Mouse (Mus musculus) liver, embryonic 11.5 days (tissue): Measurements from ENCODE around the gene Kmt5c. TPM values are rescaled to one million over a fixed set of nuclear protein-coding genes. Genes with fewer than 3 reads are reported as not detected.

Experiments
- ATAC-seq: fragments of 200-750 bp; cut with Nextera tagmentation; replicated peaks from 2 replicates; pipeline ENCODE4 v1.8.0; 2017; ENCODE audit warnings: moderate number of reproducible peaks, mild to moderate bottlenecking, moderate TSS enrichment, moderate library complexity; ENCODE audit not compliant: low FRiP score
- DNase-seq: peaks from one replicate; pipeline ENCODE4 v3.0.0-alpha.2; 2017; ENCODE audit warnings: low spot score
- H3K27ac ChIP-seq: fragments of 300-500 bp; sonication (generic); 2 replicates; pipeline ENCODE4 v1.5.1; 2014; ENCODE audit warnings: mild to moderate bottlenecking, low read depth, low read length, control low read depth
- H3K27me3 ChIP-seq: fragments of 300-500 bp; sonication (generic); replicated peaks from 2 replicates; pipeline ENCODE4 v1.6.1; 2014; ENCODE audit warnings: low read length, mixed read lengths; ENCODE audit not compliant: control insufficient read depth, insufficient read depth
- H3K36me3 ChIP-seq: fragments of 300-500 bp; sonication (generic); 2 replicates; pipeline ENCODE4 v1.6.1; 2014; ENCODE audit warnings: mild to moderate bottlenecking, low read length, moderate library complexity, mixed read lengths; ENCODE audit not compliant: control insufficient read depth, insufficient read depth
- H3K4me1 ChIP-seq: fragments of 300-500 bp; sonication (generic); replicated peaks from 2 replicates; pipeline ENCODE4 v1.6.1; 2014; ENCODE audit warnings: low read length, mixed read lengths; ENCODE audit not compliant: control insufficient read depth, insufficient read depth
- H3K4me2 ChIP-seq: fragments of 300-500 bp; sonication (generic); 2 replicates; pipeline ENCODE4 v1.6.1; 2014; ENCODE audit warnings: mild to moderate bottlenecking, control low read depth, moderate library complexity
- H3K4me3 ChIP-seq: fragments of 300-500 bp; sonication (generic); 2 replicates; pipeline ENCODE4 v1.5.1; 2014; ENCODE audit warnings: low read depth, low read length, control low read depth
- H3K9ac ChIP-seq: fragments of 300-500 bp; sonication (generic); 2 replicates; pipeline ENCODE4 v1.6.1; 2014; ENCODE audit warnings: low read depth, low read length, control low read depth
- H3K9me3 ChIP-seq: fragments of 300-500 bp; sonication (generic); 2 replicates; pipeline ENCODE4 v1.6.1; 2016; ENCODE audit warnings: low read length, inconsistent platforms, mixed read lengths; ENCODE audit not compliant: control insufficient read depth
- WGBS: fragments of 180-500 bp; shearing (Covaris S2); extraction: QIAGEN DNeasy Blood & Tissue Kit; methylation state at CpG from one replicate; pipeline ENCODE4 v1.1.7; 2014; 5-methylcytosine and 5-hydroxymethylcytosine counted together
- polyA plus RNA-seq: library from polyadenylated mRNA; unstranded; fragments of >200 nt; fragmentation: Nextera tagmentation; extraction: Ambion mirVana; gene quantifications from 2 replicates; pipeline ENCODE4 v1.2.1, GENCODE M21; 2014

Gene Kmt5c
- polyA plus RNA-seq, 1 experiment from 2014 or later: 97.1 TPM

GRCm38 (mm10) chr7:4749169-4749568 lies 9.3 kb downstream of the Kmt5c start:
- Histone ChIP-seq H3K4me1 (peaks cover 57% of the 10 kb centered on the region), H3K27ac (peak overlapping the region; percentile 93; the same call in 1 of the 2 replicates), H3K9me3 (no peaks in the 10 kb centered on the region), H3K9ac (no peak overlapping the region), H3K36me3 (peaks cover 28% of the 10 kb centered on the region), H3K4me2 (no peak overlapping the region), H3K27me3 (no peaks in the 10 kb centered on the region), H3K4me3 (no peak overlapping the region)
- WGBS: 50% methylated on average over 2 of the region's 2 CpGs
- ATAC-seq (no peak), DNase-seq (no peak)

GRCm38 (mm10) chr7:4751971-4752820 lies 12.3 kb downstream of the Kmt5c start:
- peak overlapping the region; percentile 64 for H3K9ac ChIP-seq
- WGBS: 2% methylated on average over 30 of the region's 30 CpGs
- peaks cover 29% of the 10 kb centered on the region for H3K4me1 ChIP-seq
- peak overlapping the region; percentile 60 for H3K4me3 ChIP-seq
- H3K9me3 ChIP-seq: no peaks in the 10 kb centered on the region
- H3K27me3 ChIP-seq: no peaks in the 10 kb centered on the region
- ATAC-seq (peak; percentile 81), DNase-seq (peak; percentile 87)
- 0 out of 2 replicates have a peak, but pooled peaks cover 3% of the 10 kb centered on the region for H3K36me3 ChIP-seq
- peak overlapping the region; percentile 72 for H3K27ac ChIP-seq
- peak overlapping the region; percentile 69 for H3K4me2 ChIP-seq

GRCm38 (mm10) chr7:4752821-4753570 lies 13.1 kb downstream of the Kmt5c start, which contains the start of gene Cox6b2:
Gene Cox6b2 (minus strand): TSS chr7:4753094.
- peak within 1 kb of the TSS; percentile 64 for H3K9ac ChIP-seq
- H3K27ac ChIP-seq: peak within 1 kb of the TSS; percentile 72
- H3K9me3 ChIP-seq: no peaks in the 10 kb centered on the region
- peak within 1 kb of the TSS; percentile 60 for H3K4me3 ChIP-seq
- WGBS: 4% methylated on average over 24 of the region's 24 CpGs
- ATAC-seq (peak; percentile 90), DNase-seq (peak; percentile 87)
- peak within 1 kb of the TSS; percentile 69 for H3K4me2 ChIP-seq
- H3K36me3 ChIP-seq: 0 out of 2 replicates have a peak, but pooled peaks cover 3% of the 10 kb centered on the region
- no peaks in the 10 kb centered on the region for H3K27me3 ChIP-seq
- H3K4me1 ChIP-seq: peaks cover 24% of the 10 kb centered on the region

GRCm38 (mm10) chr7:4759670-4760069 lies 19.8 kb downstream of the Kmt5c start:
- H3K9me3 ChIP-seq: no peaks in the 10 kb centered on the region
- H3K4me1 ChIP-seq: no peaks in the 10 kb centered on the region
- 0 out of 2 replicates have a peak, but pooled peaks cover 2% of the 10 kb centered on the region for H3K27me3 ChIP-seq
- H3K36me3 ChIP-seq: no peaks in the 10 kb centered on the region
- no peak overlapping the region for H3K9ac ChIP-seq
- H3K27ac ChIP-seq: no peak overlapping the region
- no peak for DNase-seq
- H3K4me2 ChIP-seq: no peak overlapping the region
- H3K4me3 ChIP-seq: no peak overlapping the region
- 39% methylated on average over 1 of the region's 1 CpGs for WGBS
- no peak for ATAC-seq

- WGBS: 41% methylated on average over 4 of the region's 4 CpGs
- no peak overlapping the region for H3K27ac ChIP-seq
- H3K9ac ChIP-seq: no peak overlapping the region
- H3K4me3 ChIP-seq: no peak overlapping the region
- no peaks in the 10 kb centered on the region for H3K9me3 ChIP-seq
- no peaks in the 10 kb centered on the region for H3K4me1 ChIP-seq
- DNase-seq (no peak), ATAC-seq (no peak)
- no peaks in the 10 kb centered on the region; the same call in none of the 2 replicates for H3K27me3 ChIP-seq
- H3K4me2 ChIP-seq: 0 out of 2 replicates have a peak overlapping the region, but pooled peaks have one; percentile 1
- H3K36me3 ChIP-seq: no peaks in the 10 kb centered on the region
Measured at GRCm38 (mm10) chr7:4764946-4765710, 25.2 kb downstream of the Kmt5c start.

- Histone ChIP-seq H3K4me1 (no peaks in the 10 kb centered on the region), H3K27me3 (peaks cover 23% of the 10 kb centered on the region), H3K36me3 (no peaks in the 10 kb centered on the region), H3K9ac (no peak within 1 kb of the TSS), H3K9me3 (no peaks in the 10 kb centered on the region), H3K27ac (no peak within 1 kb of the TSS), H3K4me2 (no peak within 1 kb of the TSS), H3K4me3 (no peak within 1 kb of the TSS)
- ATAC-seq (no peak), DNase-seq (no peak)
- 67% methylated on average over 3 of the region's 5 CpGs for WGBS
Measured at GRCm38 (mm10) chr7:4771202-4771601, 31.3 kb downstream of the Kmt5c start, which contains the start of gene Fam71e2. Gene Fam71e2 (minus strand): TSS chr7:4771302.

- Histone ChIP-seq H3K4me2 (no peak overlapping the region), H3K36me3 (no peaks in the 10 kb centered on the region), H3K27ac (no peak overlapping the region), H3K4me1 (peaks cover 15% of the 10 kb centered on the region), H3K9ac (no peak overlapping the region), H3K9me3 (no peaks in the 10 kb centered on the region), H3K27me3 (peaks cover 53% of the 10 kb centered on the region), H3K4me3 (no peak overlapping the region)
- ATAC-seq: no peak
- DNase-seq: no peak
- WGBS: 46% methylated on average over 10 of the region's 10 CpGs
Measured at GRCm38 (mm10) chr7:4776131-4776530, 36.2 kb downstream of the Kmt5c start.
